27 mouse cellular contexts compared by ENCODE assay signal in the genomic region with DNA sequence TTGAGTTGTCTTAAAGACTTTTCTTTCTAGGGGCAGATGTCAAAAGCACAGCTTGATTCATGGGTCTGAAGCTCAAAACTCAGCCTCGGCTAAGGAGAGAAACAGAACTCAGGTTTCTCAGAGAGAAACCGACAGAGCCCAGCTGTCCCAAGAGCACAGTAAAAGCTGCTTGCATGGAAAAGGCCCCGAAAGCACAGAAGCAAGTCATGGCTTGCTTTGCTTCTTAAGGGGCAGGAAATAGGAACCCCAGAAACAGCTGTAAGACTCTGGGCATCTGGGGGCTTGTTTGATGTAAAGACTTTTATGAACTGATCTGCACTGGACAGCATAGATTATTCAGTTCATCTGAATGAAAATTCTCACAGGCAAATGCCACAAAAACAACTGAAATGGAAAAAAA.
"Had no signal": no experiment of that assay in that cellular context is flagged by ENCODE, and none has a peak within 500 bp of the region (broad histone marks: within the 10 kb centered on the region; RNA-seq: fewer than 3 reads in every experiment).

No protein-coding gene starts in this region.

- H3K4me3 ChIP-seq: gastrocnemius, adult 2 months; heart, embryonic 10.5 days; heart, embryonic 12.5 days; hindbrain, embryonic 10.5 days; hindbrain, embryonic 12.5 days; kidney, embryonic 15.5 days; liver, embryonic 13.5 days; liver, embryonic 15.5 days had no signal

- H3K4me2 ChIP-seq: heart, embryonic 12.5 days; hindbrain, embryonic 12.5 days; hindbrain, embryonic 14.5 days; kidney, embryonic 15.5 days; liver, embryonic 11.5 days; liver, embryonic 13.5 days; liver, embryonic 15.5 days had no signal

- H3K9ac ChIP-seq: heart, embryonic 12.5 days; hindbrain, embryonic 12.5 days; hindbrain, embryonic 14.5 days; kidney, embryonic 15.5 days; liver, embryonic 13.5 days; liver, embryonic 15.5 days had no signal

- H3K27me3 ChIP-seq: heart, embryonic 12.5 days; hindbrain, embryonic 12.5 days; kidney, embryonic 15.5 days; liver, embryonic 13.5 days; liver, embryonic 15.5 days had no signal

- H3K27ac ChIP-seq: gastrocnemius, adult 2 months; heart, embryonic 10.5 days; hindbrain, embryonic 10.5 days; hindbrain, embryonic 12.5 days; hindbrain, embryonic 14.5 days; kidney, embryonic 15.5 days; kidney, postnatal 0 days; liver, embryonic 13.5 days; liver, embryonic 15.5 days had no signal

- DNase-seq: gastrocnemius, adult 2 months; gastrocnemius, postnatal 10 days; gastrocnemius, postnatal 25 days; heart, adult 18-20 months; heart, postnatal 10 days; heart, postnatal 4 days; kidney, adult 11 months; kidney, adult 2 months; kidney, adult 9 months; kidney, postnatal 14 days; kidney, postnatal 36 days; layer of hippocampus, adult 9-11 months; layer of hippocampus, postnatal 36 days; left cerebral cortex, postnatal 4 days; liver; liver, embryonic 13.5 days had no signal

- H3K9me3 ChIP-seq: heart, embryonic 10.5 days; heart, embryonic 12.5 days; hindbrain, embryonic 10.5 days; hindbrain, embryonic 12.5 days; kidney, embryonic 15.5 days; liver, embryonic 13.5 days; liver, embryonic 15.5 days had no signal

- H3K36me3 ChIP-seq: heart, embryonic 10.5 days; heart, embryonic 12.5 days; hindbrain, embryonic 10.5 days; hindbrain, embryonic 12.5 days; kidney, embryonic 15.5 days; liver, embryonic 13.5 days; liver, embryonic 15.5 days had no signal

- ATAC-seq: hindbrain, embryonic 16.5 days; intestine, embryonic 16.5 days had no signal

- H3K4me1 ChIP-seq: heart, embryonic 10.5 days; heart, embryonic 12.5 days; kidney, embryonic 15.5 days; liver, embryonic 13.5 days; liver, embryonic 15.5 days had no signal
